Mouse (Mus musculus): Measurements from ENCODE around the gene Atl2. TPM values are rescaled to one million over a fixed set of nuclear protein-coding genes. Genes with fewer than 3 reads are reported as not detected.

Atl2 gene
- polyA plus RNA-seq, 1 experiment from 2014 or later, result 45.6 TPM

GRCm38 (mm10) chr17:79883198-79883597 is 12.7 kb downstream of the Atl2 start:
- Histone ChIP-seq H3K36me3 (ENCODE audit: control insufficient read depth, insufficient read depth, low read length) (no peaks in the 10 kb centered on the region), H3K9ac (ENCODE audit: low read depth, low read length) (no peak overlapping the region), H3K4me3 (ENCODE audit: low read length) (no peak overlapping the region), H3K9me3 (ENCODE audit: control insufficient read depth, low read length) (no peaks in the 10 kb centered on the region), H3K4me2 (ENCODE audit: low read depth, low read length) (no peak overlapping the region), H3K4me1 (ENCODE audit: control insufficient read depth, insufficient read depth, low read length) (no peaks in the 10 kb centered on the region; the same call in 1 of the 2 replicates), H3K27me3 (replicated peaks; ENCODE audit: control insufficient read depth, insufficient read depth, low read length) (no peaks in the 10 kb centered on the region), H3K27ac (ENCODE audit: low read length) (no peak overlapping the region)
- no peak for ATAC-seq
- 37% methylated on average over 4 of the region's 4 CpGs for WGBS

DNA sequence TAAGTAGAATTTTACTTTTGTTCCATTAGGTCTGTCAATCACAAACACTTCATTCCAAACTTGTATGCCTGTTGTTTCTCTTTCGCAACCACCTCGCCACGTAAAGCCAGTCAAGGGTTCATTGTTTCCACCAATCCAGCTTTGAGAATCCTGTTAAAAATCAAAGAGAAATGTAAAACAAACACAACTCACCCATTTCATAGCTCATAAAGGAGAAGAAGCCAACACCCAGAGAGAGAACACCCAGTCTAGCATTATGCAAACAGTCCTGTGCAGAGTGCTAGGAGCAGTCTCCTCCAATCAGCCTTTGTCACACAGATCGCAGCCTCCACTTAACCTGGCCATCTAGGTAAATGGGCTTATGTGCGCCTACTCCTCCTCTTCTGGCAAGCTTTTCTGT is 30.9 kb downstream of the Atl2 start:
- no peaks in the 10 kb centered on the region for H3K9me3 ChIP-seq (ENCODE audit: control insufficient read depth, low read length)
- H3K9ac ChIP-seq (ENCODE audit: low read depth, low read length), result no peak overlapping the region
- no peaks in the 10 kb centered on the region for H3K4me1 ChIP-seq (ENCODE audit: control insufficient read depth, insufficient read depth, low read length)
- H3K36me3 ChIP-seq (ENCODE audit: control insufficient read depth, insufficient read depth, low read length), result peaks cover 6% of the 10 kb centered on the region; the same call in 1 of the 2 replicates
- WGBS, result 82% methylated on average over 5 of the region's 5 CpGs
- H3K27ac ChIP-seq (ENCODE audit: low read length), result no peak overlapping the region
- no peak for ATAC-seq
- H3K4me2 ChIP-seq (ENCODE audit: low read depth, low read length), result no peak overlapping the region
- no peaks in the 10 kb centered on the region for H3K27me3 ChIP-seq (replicated peaks; ENCODE audit: control insufficient read depth, insufficient read depth, low read length)
- no peak overlapping the region for H3K4me3 ChIP-seq (ENCODE audit: low read length)

GRCm38 (mm10) chr17:79864503-79864902 is 31.4 kb downstream of the Atl2 start:
- H3K4me2 ChIP-seq (ENCODE audit: low read depth, low read length), result no peak overlapping the region
- no peak overlapping the region for H3K4me3 ChIP-seq (ENCODE audit: low read length)
- H3K4me1 ChIP-seq (ENCODE audit: control insufficient read depth, insufficient read depth, low read length), result no peaks in the 10 kb centered on the region
- peaks cover 6% of the 10 kb centered on the region; the same call in 1 of the 2 replicates for H3K36me3 ChIP-seq (ENCODE audit: control insufficient read depth, insufficient read depth, low read length)
- H3K27me3 ChIP-seq (replicated peaks; ENCODE audit: control insufficient read depth, insufficient read depth, low read length), result no peaks in the 10 kb centered on the region
- ATAC-seq, result no peak
- no peak overlapping the region for H3K27ac ChIP-seq (ENCODE audit: low read length)
- H3K9me3 ChIP-seq (ENCODE audit: control insufficient read depth, low read length), result no peaks in the 10 kb centered on the region
- 93% methylated on average over 8 of the region's 8 CpGs for WGBS
- H3K9ac ChIP-seq (ENCODE audit: low read depth, low read length), result no peak overlapping the region

DNA sequence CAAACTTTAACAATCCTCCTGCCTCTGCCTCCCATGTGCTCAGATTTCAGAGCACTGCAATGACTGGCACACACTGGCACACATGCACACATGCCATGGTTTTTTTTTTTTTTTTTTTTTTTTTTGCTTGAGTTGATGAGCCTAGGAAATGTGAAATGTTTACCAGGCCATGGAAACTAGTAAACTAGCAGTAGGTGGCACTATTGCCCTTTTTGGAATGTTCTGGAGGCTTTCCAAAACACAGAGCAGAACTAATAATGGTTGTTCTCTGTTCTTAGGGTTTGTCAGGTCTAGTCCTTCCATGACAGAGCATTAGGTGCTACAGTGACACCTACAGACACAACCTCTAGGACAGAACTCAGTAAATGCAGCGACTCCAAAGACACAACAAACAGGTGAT is 33.9 kb downstream of the Atl2 start:
- peaks cover 6% of the 10 kb centered on the region; the same call in 1 of the 2 replicates for H3K36me3 ChIP-seq (ENCODE audit: control insufficient read depth, insufficient read depth, low read length)
- H3K4me2 ChIP-seq (ENCODE audit: low read depth, low read length), result no peak overlapping the region
- no peaks in the 10 kb centered on the region for H3K27me3 ChIP-seq (replicated peaks; ENCODE audit: control insufficient read depth, insufficient read depth, low read length)
- ATAC-seq, result no peak
- H3K4me3 ChIP-seq (ENCODE audit: low read length), result no peak overlapping the region
- H3K27ac ChIP-seq (ENCODE audit: low read length), result no peak overlapping the region
- no peak overlapping the region for H3K9ac ChIP-seq (ENCODE audit: low read depth, low read length)
- H3K4me1 ChIP-seq (ENCODE audit: control insufficient read depth, insufficient read depth, low read length), result no peaks in the 10 kb centered on the region
- WGBS, result 65% methylated on average over 1 of the region's 1 CpGs
- no peaks in the 10 kb centered on the region for H3K9me3 ChIP-seq (ENCODE audit: control insufficient read depth, low read length)

GRCm38 (mm10) chr17:79855533-79855932 is 40.4 kb downstream of the Atl2 start:
- 77% methylated on average over 8 of the region's 8 CpGs for WGBS
- H3K4me1 ChIP-seq (ENCODE audit: control insufficient read depth, insufficient read depth, low read length), result no peaks in the 10 kb centered on the region
- H3K9ac ChIP-seq (ENCODE audit: low read depth, low read length), result no peak overlapping the region
- no peak overlapping the region for H3K27ac ChIP-seq (ENCODE audit: low read length)
- H3K9me3 ChIP-seq (ENCODE audit: control insufficient read depth, low read length), result no peaks in the 10 kb centered on the region
- H3K27me3 ChIP-seq (replicated peaks; ENCODE audit: control insufficient read depth, insufficient read depth, low read length), result no peaks in the 10 kb centered on the region
- H3K36me3 ChIP-seq (ENCODE audit: control insufficient read depth, insufficient read depth, low read length), result peaks cover 11% of the 10 kb centered on the region
- H3K4me2 ChIP-seq (ENCODE audit: low read depth, low read length), result no peak overlapping the region
- ATAC-seq, result no peak
- no peak overlapping the region for H3K4me3 ChIP-seq (ENCODE audit: low read length)

- WGBS, result 95% methylated on average over 5 of the region's 5 CpGs
- no peak overlapping the region for H3K27ac ChIP-seq (ENCODE audit: low read length)
- no peak overlapping the region for H3K4me2 ChIP-seq (ENCODE audit: low read depth, low read length)
- H3K4me1 ChIP-seq (ENCODE audit: control insufficient read depth, insufficient read depth, low read length), result no peaks in the 10 kb centered on the region
- H3K36me3 ChIP-seq (ENCODE audit: control insufficient read depth, insufficient read depth, low read length), result peaks cover 11% of the 10 kb centered on the region
- no peak overlapping the region for H3K4me3 ChIP-seq (ENCODE audit: low read length)
- H3K27me3 ChIP-seq (replicated peaks; ENCODE audit: control insufficient read depth, insufficient read depth, low read length), result no peaks in the 10 kb centered on the region
- no peaks in the 10 kb centered on the region for H3K9me3 ChIP-seq (ENCODE audit: control insufficient read depth, low read length)
- H3K9ac ChIP-seq (ENCODE audit: low read depth, low read length), result no peak overlapping the region
- ATAC-seq, result no peak
These were observed 47.5 kb downstream of the Atl2 start for GRCm38 (mm10) chr17:79848385-79848784.

- Histone ChIP-seq H3K4me2 (ENCODE audit: low read depth, low read length) (no peak overlapping the region), H3K4me3 (ENCODE audit: low read length) (no peak overlapping the region), H3K27me3 (replicated peaks; ENCODE audit: control insufficient read depth, insufficient read depth, low read length) (no peaks in the 10 kb centered on the region), H3K36me3 (ENCODE audit: control insufficient read depth, insufficient read depth, low read length) (peaks cover 4% of the 10 kb centered on the region; the same call in 1 of the 2 replicates), H3K9ac (ENCODE audit: low read depth, low read length) (no peak overlapping the region), H3K9me3 (ENCODE audit: control insufficient read depth, low read length) (no peaks in the 10 kb centered on the region), H3K4me1 (ENCODE audit: control insufficient read depth, insufficient read depth, low read length) (no peaks in the 10 kb centered on the region), H3K27ac (ENCODE audit: low read length) (no peak overlapping the region)
- no peak for ATAC-seq
- 85% methylated on average over 2 of the region's 2 CpGs for WGBS
These were observed 49.7 kb downstream of the Atl2 start for GRCm38 (mm10) chr17:79846182-79846581.

GRCm38 (mm10) chr17:79845695-79846094 is 50.2 kb downstream of the Atl2 start:
- H3K9me3 ChIP-seq (ENCODE audit: control insufficient read depth, low read length), result no peaks in the 10 kb centered on the region
- peaks cover 4% of the 10 kb centered on the region; the same call in 1 of the 2 replicates for H3K36me3 ChIP-seq (ENCODE audit: control insufficient read depth, insufficient read depth, low read length)
- H3K4me2 ChIP-seq (ENCODE audit: low read depth, low read length), result no peak overlapping the region
- WGBS, result 74% methylated on average over 2 of the region's 2 CpGs
- H3K4me1 ChIP-seq (ENCODE audit: control insufficient read depth, insufficient read depth, low read length), result no peaks in the 10 kb centered on the region
- no peak overlapping the region for H3K27ac ChIP-seq (ENCODE audit: low read length)
- H3K4me3 ChIP-seq (ENCODE audit: low read length), result no peak overlapping the region
- H3K27me3 ChIP-seq (replicated peaks; ENCODE audit: control insufficient read depth, insufficient read depth, low read length), result no peaks in the 10 kb centered on the region
- no peak overlapping the region for H3K9ac ChIP-seq (ENCODE audit: low read depth, low read length)
- no peak for ATAC-seq

- H3K4me3 ChIP-seq (ENCODE audit: low read length), result no peak overlapping the region
- H3K36me3 ChIP-seq (ENCODE audit: control insufficient read depth, insufficient read depth, low read length), result no peaks in the 10 kb centered on the region
- H3K9me3 ChIP-seq (ENCODE audit: control insufficient read depth, low read length), result no peaks in the 10 kb centered on the region
- WGBS, result 43% methylated on average over 7 of the region's 7 CpGs
- no peak overlapping the region for H3K9ac ChIP-seq (ENCODE audit: low read depth, low read length)
- no peaks in the 10 kb centered on the region for H3K27me3 ChIP-seq (replicated peaks; ENCODE audit: control insufficient read depth, insufficient read depth, low read length)
- H3K27ac ChIP-seq (ENCODE audit: low read length), result no peak overlapping the region
- H3K4me2 ChIP-seq (ENCODE audit: low read depth, low read length), result no peak overlapping the region
- ATAC-seq, result 0 out of 2 replicates have a peak, but pooled peaks have one; percentile 47
- no peaks in the 10 kb centered on the region for H3K4me1 ChIP-seq (ENCODE audit: control insufficient read depth, insufficient read depth, low read length)
These were observed 55.4 kb downstream of the Atl2 start for GRCm38 (mm10) chr17:79840254-79841238.

Data from intestine, embryonic 16.5 days (tissue).